Mouse (Mus musculus): ENCODE measurements around the gene Rapgef1.

DNA sequence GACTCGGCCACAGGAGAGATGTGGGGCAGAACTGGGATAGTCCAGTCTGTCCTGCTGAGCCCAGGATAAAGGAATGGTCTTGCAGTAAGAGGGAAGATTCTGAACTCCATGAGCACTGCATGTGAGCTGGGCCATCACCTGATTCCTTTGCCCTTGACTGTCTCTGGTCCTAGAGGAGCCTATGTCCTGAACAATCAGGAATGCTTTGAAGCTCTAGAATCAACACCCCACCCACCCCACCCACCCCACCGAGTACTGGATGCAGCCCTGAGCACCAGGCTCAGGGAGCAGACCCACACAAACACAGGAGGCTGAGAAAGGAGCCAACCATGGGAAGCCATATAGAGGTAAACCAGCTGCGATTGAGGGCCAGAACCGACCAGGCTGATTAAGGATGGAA is 129.0 kb downstream of the Rapgef1 start:
- no peak for TF ChIP-seq CTCF (IDR thresholded peaks at IDR 0.05)
- TF ChIP-seq EP300 (IDR thresholded peaks at IDR 0.05), result no peak

All from lung, postnatal 0 days (tissue).